Mouse (Mus musculus): Measurements from ENCODE around the gene B3gnt4. TPM values are rescaled to one million over a fixed set of nuclear protein-coding genes. Genes with fewer than 3 reads are reported as not detected.
A peak's percentile ranks its signal among the peaks of the same experiment; 100 is the strongest.
"Not testable (repeated sequence)": the region's sequence is repeated elsewhere in the genome, so short reads cannot be mapped to it uniquely, and the experiment has no call there.

Gene B3gnt4
- polyA plus RNA-seq, 1 experiment from 2014 or later, result 1.3 TPM

- ATAC-seq (ENCODE audit: low read depth), result no peak
- Histone ChIP-seq H3K4me3 (ENCODE audit: low read depth, low read length) (no peak overlapping the region), H3K36me3 (ENCODE audit: control insufficient read depth, insufficient read depth, low read length) (no peaks in the 10 kb centered on the region), H3K9me3 (ENCODE audit: control insufficient read depth, low read length) (no peaks in the 10 kb centered on the region), H3K9ac (replicated peaks; ENCODE audit: low read depth, low read length) (no peak overlapping the region), H3K4me2 (ENCODE audit: low read depth, low read length) (no peak overlapping the region), H3K4me1 (ENCODE audit: control insufficient read depth, insufficient read depth, low read length) (no peaks in the 10 kb centered on the region; the same call in 1 of the 2 replicates), H3K27ac (ENCODE audit: low read depth, low read length) (no peak overlapping the region), H3K27me3 (ENCODE audit: control insufficient read depth, insufficient read depth, low read length) (no peaks in the 10 kb centered on the region)
- 45% methylated on average over 4 of the region's 4 CpGs for WGBS
These were observed 10.5 kb upstream of the B3gnt4 start for GRCm38 (mm10) chr5:123499717-123500116.

- Histone ChIP-seq H3K4me3 (ENCODE audit: low read depth, low read length) (no peak overlapping the region), H3K27ac (ENCODE audit: low read depth, low read length) (no peak overlapping the region), H3K9me3 (ENCODE audit: control insufficient read depth, low read length) (no peaks in the 10 kb centered on the region), H3K4me1 (ENCODE audit: control insufficient read depth, insufficient read depth, low read length) (no peaks in the 10 kb centered on the region; the same call in 1 of the 2 replicates), H3K9ac (replicated peaks; ENCODE audit: low read depth, low read length) (no peak overlapping the region), H3K36me3 (ENCODE audit: control insufficient read depth, insufficient read depth, low read length) (no peaks in the 10 kb centered on the region), H3K27me3 (ENCODE audit: control insufficient read depth, insufficient read depth, low read length) (no peaks in the 10 kb centered on the region), H3K4me2 (ENCODE audit: low read depth, low read length) (no peak overlapping the region)
- 87% methylated on average over 4 of the region's 4 CpGs for WGBS
- no peak for ATAC-seq (ENCODE audit: low read depth)
These were observed 8.3 kb upstream of the B3gnt4 start for GRCm38 (mm10) chr5:123501973-123502372.

GRCm38 (mm10) chr5:123507936-123508723 lies 2.1 kb upstream of the B3gnt4 start:
- Histone ChIP-seq H3K27ac (ENCODE audit: low read depth, low read length) (no peak overlapping the region), H3K4me1 (ENCODE audit: control insufficient read depth, insufficient read depth, low read length) (no peaks in the 10 kb centered on the region; the same call in 1 of the 2 replicates), H3K4me3 (ENCODE audit: low read depth, low read length) (peak overlapping the region; percentile 61), H3K27me3 (ENCODE audit: control insufficient read depth, insufficient read depth, low read length) (no peaks in the 10 kb centered on the region), H3K9me3 (ENCODE audit: control insufficient read depth, low read length) (no peaks in the 10 kb centered on the region), H3K9ac (replicated peaks; ENCODE audit: low read depth, low read length) (peak overlapping the region; percentile 57), H3K36me3 (ENCODE audit: control insufficient read depth, insufficient read depth, low read length) (no peaks in the 10 kb centered on the region), H3K4me2 (ENCODE audit: low read depth, low read length) (peak overlapping the region; percentile 72)
- ATAC-seq (ENCODE audit: low read depth), result peak; percentile 87
- WGBS, result under 1% methylated on average over 59 of the region's 59 CpGs

GRCm38 (mm10) chr5:123508921-123509320 lies 1.3 kb upstream of the B3gnt4 start:
- Histone ChIP-seq H3K27ac (ENCODE audit: low read depth, low read length) (no peak overlapping the region), H3K4me3 (ENCODE audit: low read depth, low read length) (peak overlapping the region; percentile 61), H3K27me3 (ENCODE audit: control insufficient read depth, insufficient read depth, low read length) (no peaks in the 10 kb centered on the region), H3K4me1 (ENCODE audit: control insufficient read depth, insufficient read depth, low read length) (no peaks in the 10 kb centered on the region; the same call in 1 of the 2 replicates), H3K9me3 (ENCODE audit: control insufficient read depth, low read length) (no peaks in the 10 kb centered on the region), H3K36me3 (ENCODE audit: control insufficient read depth, insufficient read depth, low read length) (no peaks in the 10 kb centered on the region), H3K4me2 (ENCODE audit: low read depth, low read length) (peak overlapping the region; percentile 72), H3K9ac (replicated peaks; ENCODE audit: low read depth, low read length) (peak overlapping the region; percentile 57)
- WGBS, result 9% methylated on average over 12 of the region's 12 CpGs
- ATAC-seq (ENCODE audit: low read depth), result no peak

GRCm38 (mm10) chr5:123511426-123511825 lies 1.2 kb downstream of the B3gnt4 start:
- H3K27me3 ChIP-seq (ENCODE audit: control insufficient read depth, insufficient read depth, low read length); H3K9me3 ChIP-seq (ENCODE audit: control insufficient read depth, low read length); H3K4me3 ChIP-seq (ENCODE audit: low read depth, low read length); H3K27ac ChIP-seq (ENCODE audit: low read depth, low read length); H3K36me3 ChIP-seq (ENCODE audit: control insufficient read depth, insufficient read depth, low read length); H3K4me2 ChIP-seq (ENCODE audit: low read depth, low read length); H3K4me1 ChIP-seq (ENCODE audit: control insufficient read depth, insufficient read depth, low read length); H3K9ac ChIP-seq (replicated peaks; ENCODE audit: low read depth, low read length); ATAC-seq (ENCODE audit: low read depth): not testable (repeated sequence)
- 85% methylated on average over 3 of the region's 3 CpGs for WGBS

- Histone ChIP-seq H3K27me3 (ENCODE audit: control insufficient read depth, insufficient read depth, low read length) (no peaks in the 10 kb centered on the region), H3K27ac (ENCODE audit: low read depth, low read length) (no peak overlapping the region), H3K4me2 (ENCODE audit: low read depth, low read length) (no peak overlapping the region), H3K4me1 (ENCODE audit: control insufficient read depth, insufficient read depth, low read length) (no peaks in the 10 kb centered on the region; the same call in 1 of the 2 replicates), H3K36me3 (ENCODE audit: control insufficient read depth, insufficient read depth, low read length) (peaks cover 10% of the 10 kb centered on the region), H3K9ac (replicated peaks; ENCODE audit: low read depth, low read length) (no peak overlapping the region), H3K4me3 (ENCODE audit: low read depth, low read length) (no peak overlapping the region), H3K9me3 (ENCODE audit: control insufficient read depth, low read length) (no peaks in the 10 kb centered on the region)
- WGBS, result 86% methylated on average over 3 of the region's 3 CpGs
- no peak for ATAC-seq (ENCODE audit: low read depth)
These were observed 1.8 kb downstream of the B3gnt4 start for GRCm38 (mm10) chr5:123512102-123512501.

- no peaks in the 10 kb centered on the region for H3K4me1 ChIP-seq (ENCODE audit: control insufficient read depth, insufficient read depth, low read length)
- no peaks in the 10 kb centered on the region for H3K9me3 ChIP-seq (ENCODE audit: control insufficient read depth, low read length)
- no peak overlapping the region for H3K4me3 ChIP-seq (ENCODE audit: low read depth, low read length)
- no peak overlapping the region for H3K27ac ChIP-seq (ENCODE audit: low read depth, low read length)
- peaks cover 26% of the 10 kb centered on the region for H3K36me3 ChIP-seq (ENCODE audit: control insufficient read depth, insufficient read depth, low read length)
- WGBS, result 91% methylated on average over 5 of the region's 5 CpGs
- H3K9ac ChIP-seq (replicated peaks; ENCODE audit: low read depth, low read length), result no peak overlapping the region
- H3K27me3 ChIP-seq (ENCODE audit: control insufficient read depth, insufficient read depth, low read length), result no peaks in the 10 kb centered on the region
- ATAC-seq (ENCODE audit: low read depth), result no peak
- no peak overlapping the region for H3K4me2 ChIP-seq (ENCODE audit: low read depth, low read length)
These were observed 4.6 kb downstream of the B3gnt4 start for GRCm38 (mm10) chr5:123514871-123515270.

GRCm38 (mm10) chr5:123520666-123521065 lies 10.4 kb downstream of the B3gnt4 start:
- no peak overlapping the region for H3K9ac ChIP-seq (replicated peaks; ENCODE audit: low read depth, low read length)
- H3K27ac ChIP-seq (ENCODE audit: low read depth, low read length), result no peak overlapping the region
- H3K4me2 ChIP-seq (ENCODE audit: low read depth, low read length), result no peak overlapping the region
- no peaks in the 10 kb centered on the region for H3K27me3 ChIP-seq (ENCODE audit: control insufficient read depth, insufficient read depth, low read length)
- no peak for ATAC-seq (ENCODE audit: low read depth)
- H3K36me3 ChIP-seq (ENCODE audit: control insufficient read depth, insufficient read depth, low read length), result peaks cover 25% of the 10 kb centered on the region
- whole genome bisulfite sequencing, result 86% methylated on average over 9 of the region's 9 CpGs
- peaks cover 11% of the 10 kb centered on the region; the same call in 1 of the 2 replicates for H3K4me1 ChIP-seq (ENCODE audit: control insufficient read depth, insufficient read depth, low read length)
- no peak overlapping the region for H3K4me3 ChIP-seq (ENCODE audit: low read depth, low read length)
- no peaks in the 10 kb centered on the region for H3K9me3 ChIP-seq (ENCODE audit: control insufficient read depth, low read length)

- Histone ChIP-seq H3K27ac (ENCODE audit: low read depth, low read length) (no peak overlapping the region), H3K9me3 (ENCODE audit: control insufficient read depth, low read length) (no peaks in the 10 kb centered on the region), H3K4me3 (ENCODE audit: low read depth, low read length) (no peak overlapping the region), H3K36me3 (ENCODE audit: control insufficient read depth, insufficient read depth, low read length) (peaks cover 23% of the 10 kb centered on the region; the same call in 1 of the 2 replicates), H3K27me3 (ENCODE audit: control insufficient read depth, insufficient read depth, low read length) (no peaks in the 10 kb centered on the region), H3K4me2 (ENCODE audit: low read depth, low read length) (no peak overlapping the region), H3K9ac (replicated peaks; ENCODE audit: low read depth, low read length) (no peak overlapping the region), H3K4me1 (ENCODE audit: control insufficient read depth, insufficient read depth, low read length) (peaks cover 11% of the 10 kb centered on the region; the same call in 1 of the 2 replicates)
- ATAC-seq (ENCODE audit: low read depth), result no peak
- WGBS, result 86% methylated on average over 1 of the region's 1 CpGs
These were observed 11.4 kb downstream of the B3gnt4 start for GRCm38 (mm10) chr5:123521621-123522020.
